Mouse (Mus musculus) intestine, postnatal 0 days (tissue): ENCODE data around the gene Cxcl16. TPM values are rescaled to one million over a fixed set of nuclear protein-coding genes. Genes with fewer than 3 reads are reported as not detected.

Source experiments
- ATAC-seq: fragments of 200-750 bp; cut with Nextera tagmentation; 2 replicates; pipeline ENCODE4 v1.8.0; 2017; ENCODE audit warnings: mild to moderate bottlenecking, moderate TSS enrichment, moderate library complexity
- H3K27ac ChIP-seq: fragments of 300-500 bp; sonication (generic); 2 replicates; pipeline ENCODE4 v1.5.1; 2014; ENCODE audit warnings: mild to moderate bottlenecking, low read depth, low read length, moderate library complexity
- H3K27me3 ChIP-seq: fragments of 300-500 bp; sonication (generic); replicated peaks from 2 replicates; pipeline ENCODE4 v1.6.1; 2014; ENCODE audit warnings: low read length, mixed read lengths; ENCODE audit not compliant: control insufficient read depth, insufficient read depth
- H3K36me3 ChIP-seq: fragments of 300-500 bp; sonication (generic); 2 replicates; pipeline ENCODE4 v1.6.1; 2014; ENCODE audit warnings: mild to moderate bottlenecking, moderate library complexity; ENCODE audit not compliant: control insufficient read depth, insufficient read depth
- H3K4me1 ChIP-seq: fragments of 300-500 bp; sonication (generic); replicated peaks from 2 replicates; pipeline ENCODE4 v1.6.1; 2014; ENCODE audit warnings: antibody characterized with exemption, low read length, mixed read lengths; ENCODE audit not compliant: control insufficient read depth, insufficient read depth
- H3K4me2 ChIP-seq: fragments of 300-500 bp; sonication (generic); replicated peaks from 2 replicates; pipeline ENCODE4 v1.6.1; 2014; ENCODE audit warnings: low read depth, mild to moderate bottlenecking, moderate library complexity
- H3K4me3 ChIP-seq: fragments of 300-500 bp; sonication (generic); 2 replicates; pipeline ENCODE4 v1.5.1; 2014; ENCODE audit warnings: low read depth, low read length
- H3K9ac ChIP-seq: fragments of 300-500 bp; sonication (generic); 2 replicates; pipeline ENCODE4 v1.6.1; 2014; ENCODE audit warnings: mild to moderate bottlenecking, low read depth, low read length
- H3K9me3 ChIP-seq: fragments of 300-500 bp; sonication (generic); 2 replicates; pipeline ENCODE4 v1.6.1; 2016; ENCODE audit warnings: mixed run types; ENCODE audit not compliant: control insufficient read depth
- CTCF ChIP-seq: sonication (generic); IDR thresholded peaks from 2 replicates; pipeline ENCODE4 v1.5.1; 2016; ENCODE audit warnings: low read depth, mild to moderate bottlenecking, control low read depth, antibody characterized with exemption, moderate library complexity
- WGBS: fragments of 180-500 bp; shearing (Covaris S2); extraction: QIAGEN DNeasy Blood & Tissue Kit; methylation state at CpG from one replicate; pipeline ENCODE4 v1.1.7; 2014; 5-methylcytosine and 5-hydroxymethylcytosine counted together
- polyA plus RNA-seq: library from polyadenylated mRNA; unstranded; fragments of >200 nt; fragmentation: Nextera tagmentation; extraction: Ambion mirVana; gene quantifications from 2 replicates; pipeline ENCODE4 v1.2.1, GENCODE M21; 2015

Cxcl16 gene
- polyA plus RNA-seq, 1 experiment from 2014 or later: 39.3 TPM

DNA sequence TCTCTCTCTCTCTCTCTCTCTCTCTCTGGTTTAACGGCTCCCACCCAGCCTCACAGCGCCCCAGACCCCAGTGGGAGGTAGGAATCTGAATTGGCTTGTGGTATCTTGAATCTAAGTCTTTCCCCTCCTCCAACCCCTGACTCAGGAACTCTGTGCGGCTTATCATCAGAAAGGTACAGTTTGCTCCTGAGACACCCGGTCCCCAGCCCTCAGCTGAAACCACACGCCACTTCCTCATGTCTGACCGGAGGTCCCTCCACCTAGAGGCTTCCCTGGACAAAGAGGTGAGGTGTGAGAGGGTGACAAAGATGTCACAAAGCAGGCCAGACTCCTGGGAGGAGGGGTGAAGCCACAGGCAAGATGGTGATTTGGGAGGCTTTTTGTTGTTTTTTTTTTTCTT, 22.4 kb downstream of the Cxcl16 start:
- Histone ChIP-seq H3K4me3 (no peak overlapping the region), H3K27ac (no peak overlapping the region), H3K9me3 (no peaks in the 10 kb centered on the region), H3K36me3 (peaks cover 51% of the 10 kb centered on the region), H3K4me2 (no peak overlapping the region), H3K4me1 (peaks cover 6% of the 10 kb centered on the region; the same call in 1 of the 2 replicates), H3K9ac (no peak overlapping the region), H3K27me3 (no peaks in the 10 kb centered on the region)
- no peak for ATAC-seq
- WGBS: 72% methylated on average over 6 of the region's 6 CpGs
- no peak for TF ChIP-seq CTCF

GRCm38 (mm10) chr11:70435476-70435875, 24.3 kb downstream of the Cxcl16 start:
- Histone ChIP-seq H3K9ac (no peak overlapping the region), H3K27me3 (no peaks in the 10 kb centered on the region), H3K9me3 (no peaks in the 10 kb centered on the region), H3K36me3 (peaks cover 42% of the 10 kb centered on the region), H3K4me3 (no peak overlapping the region), H3K4me2 (no peak overlapping the region), H3K4me1 (peaks cover 6% of the 10 kb centered on the region; the same call in 1 of the 2 replicates), H3K27ac (no peak overlapping the region)
- no peak for TF ChIP-seq CTCF
- no peak for ATAC-seq
- 62% methylated on average over 5 of the region's 5 CpGs for WGBS

DNA sequence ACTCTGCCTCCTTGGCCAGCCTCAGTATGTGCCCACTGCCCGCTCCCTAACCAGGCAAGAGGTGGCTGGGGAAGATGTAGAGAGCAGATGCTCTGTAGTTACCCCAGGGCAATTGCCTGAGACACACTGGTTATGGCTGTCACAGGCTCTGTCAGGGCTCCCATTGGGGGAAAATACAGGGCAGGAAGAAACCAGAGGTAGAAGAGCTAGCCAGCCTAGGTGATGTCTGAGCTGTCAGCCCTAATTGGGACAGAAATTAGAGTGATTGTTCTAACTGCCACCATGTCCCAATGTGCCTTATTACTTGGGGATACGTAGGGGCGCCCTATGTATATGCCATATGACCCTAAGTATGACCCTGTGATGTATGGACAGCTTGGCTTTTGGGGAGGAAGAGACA, 25.8 kb downstream of the Cxcl16 start:
- no peak overlapping the region; the same call in 1 of the 2 replicates for H3K4me2 ChIP-seq
- 97% methylated on average over 3 of the region's 3 CpGs for WGBS
- no peak for TF ChIP-seq CTCF

DNA sequence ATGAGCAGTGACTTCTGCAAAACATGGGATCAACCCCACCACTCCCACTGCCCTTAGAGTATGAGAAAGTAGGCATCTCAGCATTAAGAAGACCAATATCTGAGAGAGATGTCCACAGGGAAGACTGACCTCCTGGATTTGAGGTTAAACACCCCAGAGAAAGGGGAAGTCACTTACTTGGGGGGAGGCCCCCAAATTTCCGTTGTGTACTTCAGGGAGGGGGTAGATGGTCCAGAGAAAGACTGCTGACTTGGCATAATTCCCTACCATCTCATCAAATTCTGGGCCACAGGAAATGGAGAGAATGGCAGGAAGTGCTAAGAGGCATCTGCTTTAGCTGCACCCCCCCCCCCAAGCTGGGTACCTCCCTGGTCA, 26.2 kb downstream of the Cxcl16 start:
- H3K27ac ChIP-seq: no peak overlapping the region
- no peak overlapping the region; the same call in 1 of the 2 replicates for H3K4me2 ChIP-seq
- peaks cover 22% of the 10 kb centered on the region; the same call in 1 of the 2 replicates for H3K36me3 ChIP-seq
- no peak overlapping the region for H3K9ac ChIP-seq
- H3K4me3 ChIP-seq: no peak overlapping the region; the same call in 1 of the 2 replicates
- 72% methylated on average over 1 of the region's 1 CpGs for WGBS
- no peaks in the 10 kb centered on the region for H3K9me3 ChIP-seq
- H3K4me1 ChIP-seq: peaks cover 6% of the 10 kb centered on the region; the same call in 1 of the 2 replicates
- no peak for TF ChIP-seq CTCF
- no peaks in the 10 kb centered on the region for H3K27me3 ChIP-seq
- ATAC-seq: no peak

More for the DNA sequence above, 25.8 kb downstream of the Cxcl16 start:
- no peaks in the 10 kb centered on the region for H3K27me3 ChIP-seq
- no peak overlapping the region for H3K9ac ChIP-seq
- ATAC-seq: no peak
- no peak overlapping the region for H3K27ac ChIP-seq
- peaks cover 26% of the 10 kb centered on the region; the same call in 1 of the 2 replicates for H3K36me3 ChIP-seq
- no peaks in the 10 kb centered on the region for H3K9me3 ChIP-seq
- H3K4me1 ChIP-seq: peaks cover 6% of the 10 kb centered on the region; the same call in 1 of the 2 replicates
- H3K4me3 ChIP-seq: no peak overlapping the region

DNA sequence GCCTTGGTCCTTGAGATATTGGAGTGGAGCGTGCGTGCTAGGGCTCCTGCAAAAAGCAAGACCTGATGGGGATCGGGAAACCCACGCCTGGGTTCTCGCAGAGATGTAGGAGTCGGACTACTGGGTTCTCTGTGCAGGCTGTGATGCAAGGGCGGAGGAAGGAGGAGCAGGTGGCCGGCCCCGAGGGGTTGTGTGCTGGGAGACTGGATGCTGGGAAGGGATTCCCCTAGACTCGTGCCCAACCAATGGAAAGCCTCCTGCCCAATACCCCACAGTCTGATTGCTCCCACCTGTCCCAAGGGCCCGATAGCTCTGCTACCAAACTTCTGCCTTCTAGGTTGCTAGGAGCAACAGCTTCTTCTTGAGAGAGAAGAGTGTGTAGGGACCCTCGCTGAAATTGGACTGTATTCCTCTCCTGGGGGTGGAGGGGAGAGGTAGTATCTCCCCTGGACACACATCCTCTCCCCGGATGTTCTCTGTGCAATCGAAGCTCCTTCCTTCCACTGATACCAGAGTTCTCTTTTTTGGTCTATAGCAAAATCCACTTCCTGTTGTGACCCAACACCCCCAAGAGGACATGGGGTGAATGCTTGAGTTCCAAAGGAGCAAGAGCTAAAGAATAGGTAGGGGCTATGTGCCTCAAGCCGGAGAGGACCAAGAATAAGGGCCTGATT, 26.8 kb downstream of the Cxcl16 start:
- 6% methylated on average over 15 of the region's 15 CpGs for WGBS
- Histone ChIP-seq H3K9me3 (no peaks in the 10 kb centered on the region), H3K27ac (peak overlapping the region; percentile 22; the same call in 1 of the 2 replicates), H3K4me3 (peak overlapping the region; percentile 68), H3K27me3 (no peaks in the 10 kb centered on the region), H3K36me3 (peaks cover 19% of the 10 kb centered on the region; the same call in 1 of the 2 replicates), H3K9ac (peak overlapping the region; percentile 52), H3K4me2 (peak overlapping the region; percentile 93), H3K4me1 (peaks cover 6% of the 10 kb centered on the region; the same call in 1 of the 2 replicates)
- no peak for ATAC-seq
- TF ChIP-seq CTCF: no peak

DNA sequence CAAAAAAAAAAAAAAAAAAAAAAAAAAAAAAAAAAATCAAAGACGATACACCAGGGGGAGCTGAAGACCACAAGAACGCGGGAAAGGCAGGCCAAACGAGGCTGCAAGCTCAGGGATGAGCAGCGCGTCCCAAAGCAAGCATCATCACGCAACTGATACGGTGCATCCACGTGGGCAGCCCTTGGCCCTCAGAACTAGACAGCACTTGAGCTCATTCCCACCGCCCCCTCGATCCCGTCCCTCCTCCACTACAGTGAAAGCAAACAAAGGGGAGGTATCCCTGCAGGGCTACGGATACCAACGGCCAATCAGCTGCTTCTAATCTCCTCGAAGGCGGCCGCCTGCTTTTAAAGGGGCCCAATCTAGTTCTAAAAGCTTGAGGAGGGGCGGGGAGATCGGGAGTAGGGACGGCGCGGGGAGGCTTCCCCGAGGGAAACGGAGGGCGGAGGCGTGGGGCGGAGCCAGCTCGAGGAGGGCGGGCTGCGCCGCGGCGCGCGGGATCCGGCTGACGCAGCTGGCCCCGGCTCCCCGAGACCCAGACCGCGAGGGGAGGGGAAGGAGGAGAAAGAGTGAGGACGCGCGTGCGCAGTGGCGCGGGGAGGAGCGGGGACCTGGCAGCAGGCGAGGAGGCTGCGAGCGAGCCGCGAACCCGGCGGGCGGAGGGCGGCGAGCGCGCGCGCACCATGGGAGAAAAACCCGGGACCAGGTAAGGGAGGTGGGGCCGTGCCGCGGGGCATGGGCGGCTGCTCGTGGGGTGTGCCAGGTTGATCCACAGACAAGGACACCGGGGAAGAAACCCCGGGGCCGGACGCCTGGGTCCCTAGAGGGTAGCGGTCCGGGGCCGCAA, 27.5 kb downstream of the Cxcl16 start, which contains the start of gene Arrb2:
Arrb2 (plus strand) TSS at position 588 of the 847 bp plus-strand sequence.
- peak; percentile 96 for ATAC-seq
- no peaks in the 10 kb centered on the region for H3K9me3 ChIP-seq
- H3K27me3 ChIP-seq: no peaks in the 10 kb centered on the region
- H3K4me1 ChIP-seq: peaks cover 6% of the 10 kb centered on the region; the same call in 1 of the 2 replicates
- peaks cover 14% of the 10 kb centered on the region; the same call in 1 of the 2 replicates for H3K36me3 ChIP-seq
- peak within 1 kb of the TSS; percentile 68 for H3K4me3 ChIP-seq
- TF ChIP-seq CTCF: peak; percentile 77
- peak within 1 kb of the TSS; percentile 52 for H3K9ac ChIP-seq
- peak within 1 kb of the TSS; percentile 22; the same call in 1 of the 2 replicates for H3K27ac ChIP-seq
- under 1% methylated on average over 67 of the region's 75 CpGs for WGBS
- H3K4me2 ChIP-seq: peak within 1 kb of the TSS; percentile 93
